Mouse (Mus musculus): ENCODE results near the gene Osbpl6. TPM values are rescaled to one million over a fixed set of nuclear protein-coding genes. Genes with fewer than 3 reads are reported as not detected.

The Osbpl6 gene
- total and polyA plus RNA-seq, 3 experiments, result 0.22 TPM; not detected in 2

DNA sequence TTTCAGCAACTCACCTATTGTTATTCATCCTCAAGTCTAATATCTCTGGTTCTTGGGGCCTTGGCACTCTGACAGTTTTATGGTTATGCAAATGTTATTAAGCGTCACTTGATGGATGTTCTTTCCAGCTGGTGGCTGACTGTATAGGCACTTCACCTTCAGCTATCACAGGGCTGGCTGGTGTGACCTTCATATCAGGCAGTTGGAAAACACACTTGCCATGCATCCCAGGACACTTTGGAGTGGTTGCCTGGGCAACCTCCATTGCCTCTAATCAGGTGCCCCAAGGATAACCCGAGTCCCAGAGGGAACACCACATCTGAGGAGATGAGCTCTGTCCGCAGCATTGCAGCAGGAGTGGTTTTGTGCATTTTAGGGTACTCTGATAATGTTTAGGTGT lies 35.8 kb downstream of the Osbpl6 start:
- H3K4me3 ChIP-seq (ENCODE audit: low read depth, low read length), result no peak overlapping the region
- no peaks in the 10 kb centered on the region for H3K27me3 ChIP-seq (ENCODE audit: insufficient read depth, low read length)
- H3K4me1 ChIP-seq (ENCODE audit: insufficient read depth, low read depth, low read length), result no peaks in the 10 kb centered on the region
- H3K9me3 ChIP-seq (replicated peaks), result no peaks in the 10 kb centered on the region
- no peak for TF ChIP-seq GATA1 (IDR thresholded peaks at IDR 0.05; ENCODE audit: borderline replicate concordance, low read length)
- TF ChIP-seq TAL1 (conservative IDR thresholded peaks at IDR 0.05; ENCODE audit: low read depth, low read length), result no peak
- TF ChIP-seq CTCF (IDR thresholded peaks at IDR 0.05; ENCODE audit: low read depth, low read length), result no peak
- TF ChIP-seq GATA2 (IDR thresholded peaks at IDR 0.05; ENCODE audit: borderline replicate concordance, low read depth, low read length), result no peak
- TF ChIP-seq POLR2AphosphoS5 (IDR thresholded peaks at IDR 0.05; ENCODE audit: insufficient replicate concordance, low read depth, low read length), result no peak
- no peak for ATAC-seq (ENCODE audit: extremely low read depth, insufficient number of reproducible peaks, low FRiP score, poor library complexity, severe bottlenecking)
- no peaks in the 10 kb centered on the region for H3K36me3 ChIP-seq (replicated peaks)
- no peak for DNase-seq (ENCODE audit: low spot score)

DNA sequence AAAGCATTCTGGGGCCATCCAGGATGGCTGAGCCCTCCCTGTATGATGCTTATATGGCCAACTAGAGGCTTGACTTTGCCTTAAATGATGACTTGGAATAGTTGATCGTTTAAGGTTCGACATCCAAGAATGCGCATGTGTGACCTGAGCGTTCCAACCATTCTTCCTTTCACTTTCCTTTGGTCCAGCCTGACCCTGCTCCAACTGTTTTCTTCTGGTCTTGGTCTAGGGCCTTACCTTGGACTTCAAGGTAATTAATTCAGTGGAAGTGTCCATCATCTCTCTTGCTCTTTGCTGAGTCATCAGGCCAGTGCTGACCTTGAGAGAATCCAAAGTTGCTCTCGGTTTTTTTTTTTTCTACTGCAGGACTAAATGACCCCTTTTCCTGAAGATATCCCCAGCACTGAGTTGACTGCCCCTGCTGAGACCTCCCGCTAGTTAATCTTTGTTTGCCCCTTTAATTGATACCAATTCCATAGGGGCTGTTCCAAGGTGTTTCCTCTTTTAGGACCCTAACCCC lies 43.6 kb downstream of the Osbpl6 start:
- ATAC-seq (ENCODE audit: extremely low read depth, insufficient number of reproducible peaks, low FRiP score, poor library complexity, severe bottlenecking) (no peak), DNase-seq (ENCODE audit: low spot score) (no peak)
- Histone ChIP-seq H3K4me1 (ENCODE audit: insufficient read depth, low read depth, low read length) (no peaks in the 10 kb centered on the region), H3K4me3 (ENCODE audit: low read depth, low read length) (no peak overlapping the region), H3K36me3 (replicated peaks) (no peaks in the 10 kb centered on the region), H3K27me3 (ENCODE audit: insufficient read depth, low read length) (no peaks in the 10 kb centered on the region), H3K9me3 (replicated peaks) (no peaks in the 10 kb centered on the region)
- TF ChIP-seq CTCF (IDR thresholded peaks at IDR 0.05; ENCODE audit: low read depth, low read length), result no peak
- TF ChIP-seq GATA1 (IDR thresholded peaks at IDR 0.05; ENCODE audit: borderline replicate concordance, low read length), result no peak
- no peak for TF ChIP-seq POLR2AphosphoS5 (IDR thresholded peaks at IDR 0.05; ENCODE audit: insufficient replicate concordance, low read depth, low read length)
- TF ChIP-seq TAL1 (conservative IDR thresholded peaks at IDR 0.05; ENCODE audit: low read depth, low read length), result no peak
- TF ChIP-seq GATA2 (IDR thresholded peaks at IDR 0.05; ENCODE audit: borderline replicate concordance, low read depth, low read length), result no peak

DNA sequence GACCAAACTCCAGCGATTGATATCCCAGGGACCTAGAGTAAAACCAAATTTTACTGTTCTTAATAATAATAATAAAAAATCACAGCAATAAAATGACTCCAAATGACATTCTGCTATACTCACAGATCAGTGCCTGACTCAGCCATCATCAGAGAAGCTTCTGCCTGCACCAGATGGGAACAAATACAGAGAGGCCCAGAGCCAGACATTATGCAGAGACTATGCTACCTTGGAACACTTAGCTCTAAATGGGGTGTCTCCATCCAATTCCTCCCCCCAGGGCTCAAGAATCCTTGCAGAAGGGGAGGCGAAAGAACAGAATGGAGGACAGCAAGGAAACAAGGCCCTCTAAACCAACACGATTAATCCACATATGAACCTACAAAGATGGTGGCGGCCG lies 60.4 kb downstream of the Osbpl6 start:
- H3K36me3 ChIP-seq (replicated peaks), result no peaks in the 10 kb centered on the region
- no peaks in the 10 kb centered on the region for H3K9me3 ChIP-seq (replicated peaks)
- DNase-seq (ENCODE audit: low spot score), result no peak
- no peaks in the 10 kb centered on the region for H3K4me1 ChIP-seq (ENCODE audit: insufficient read depth, low read depth, low read length)
- H3K4me3 ChIP-seq (ENCODE audit: low read depth, low read length), result no peak overlapping the region
- H3K27me3 ChIP-seq (ENCODE audit: insufficient read depth, low read length), result no peaks in the 10 kb centered on the region
- ATAC-seq (ENCODE audit: extremely low read depth, insufficient number of reproducible peaks, low FRiP score, poor library complexity, severe bottlenecking), result no peak
- TF ChIP-seq CTCF (IDR thresholded peaks at IDR 0.05; ENCODE audit: low read depth, low read length) (no peak), GATA2 (IDR thresholded peaks at IDR 0.05; ENCODE audit: borderline replicate concordance, low read depth, low read length) (no peak), TAL1 (conservative IDR thresholded peaks at IDR 0.05; ENCODE audit: low read depth, low read length) (no peak), POLR2AphosphoS5 (IDR thresholded peaks at IDR 0.05; ENCODE audit: insufficient replicate concordance, low read depth, low read length) (no peak), GATA1 (IDR thresholded peaks at IDR 0.05; ENCODE audit: borderline replicate concordance, low read length) (no peak)

DNA sequence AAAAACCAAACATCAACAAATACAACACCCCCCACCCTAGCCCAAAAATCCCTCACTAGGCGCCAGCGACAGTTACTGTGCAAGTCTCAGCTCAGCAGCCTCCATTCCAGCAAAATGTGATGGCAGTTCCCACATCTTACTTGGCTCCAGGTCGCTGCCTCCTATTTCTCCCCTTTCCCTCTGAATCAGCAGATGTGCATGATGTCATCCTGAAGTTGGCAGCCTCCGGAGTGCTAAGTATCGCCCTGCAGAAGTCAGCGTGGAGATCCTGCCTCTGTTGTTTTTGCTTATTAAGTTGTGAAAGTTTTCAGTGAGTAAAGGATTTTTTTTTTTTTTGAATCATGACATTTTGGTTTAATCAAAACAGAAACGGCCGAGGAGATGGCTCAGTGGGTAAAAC lies 61.9 kb downstream of the Osbpl6 start:
- TF ChIP-seq CTCF (IDR thresholded peaks at IDR 0.05; ENCODE audit: low read depth, low read length), result no peak
- TF ChIP-seq GATA2 (IDR thresholded peaks at IDR 0.05; ENCODE audit: borderline replicate concordance, low read depth, low read length), result no peak
- no peak for TF ChIP-seq TAL1 (conservative IDR thresholded peaks at IDR 0.05; ENCODE audit: low read depth, low read length)
- TF ChIP-seq POLR2AphosphoS5 (IDR thresholded peaks at IDR 0.05; ENCODE audit: insufficient replicate concordance, low read depth, low read length), result no peak
- TF ChIP-seq GATA1 (IDR thresholded peaks at IDR 0.05; ENCODE audit: borderline replicate concordance, low read length), result no peak
- DNase-seq (ENCODE audit: low spot score), result no peak
- Histone ChIP-seq H3K4me1 (ENCODE audit: insufficient read depth, low read depth, low read length) (no peaks in the 10 kb centered on the region), H3K4me3 (ENCODE audit: low read depth, low read length) (no peak overlapping the region), H3K36me3 (replicated peaks) (no peaks in the 10 kb centered on the region), H3K27me3 (ENCODE audit: insufficient read depth, low read length) (no peaks in the 10 kb centered on the region), H3K9me3 (replicated peaks) (no peaks in the 10 kb centered on the region)
- ATAC-seq (ENCODE audit: extremely low read depth, insufficient number of reproducible peaks, low FRiP score, poor library complexity, severe bottlenecking), result no peak

DNA sequence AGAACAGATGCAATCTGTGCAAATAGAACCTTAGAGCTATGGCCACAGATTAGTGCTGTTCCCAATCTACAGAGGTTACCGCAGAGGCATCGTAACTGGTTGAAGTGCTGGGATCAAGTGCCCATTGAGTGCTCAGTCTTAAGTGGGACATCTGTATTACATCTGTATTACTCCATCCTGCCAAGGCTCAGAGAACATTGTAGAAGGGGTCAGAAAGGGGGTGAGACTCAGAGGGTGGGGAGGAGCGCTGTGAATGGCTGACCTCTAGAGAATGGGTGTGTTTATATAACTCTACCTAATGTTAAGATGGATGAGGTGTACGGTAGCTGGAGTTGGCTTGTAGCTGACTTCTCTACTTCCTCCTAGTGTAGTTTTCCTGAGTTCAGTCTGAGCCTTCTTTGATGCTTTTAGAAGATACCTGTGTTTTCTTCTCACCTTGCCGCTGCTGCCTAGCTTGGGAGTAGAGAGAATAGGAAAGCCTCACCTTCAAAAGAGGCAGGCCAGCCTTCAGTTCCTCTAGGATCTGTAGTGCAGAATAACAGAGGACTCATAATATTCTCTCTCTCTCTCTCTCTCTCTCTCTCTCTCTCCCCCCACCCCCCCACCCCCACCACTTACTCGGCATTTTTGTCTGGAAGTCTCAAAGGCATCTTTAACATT lies 62.9 kb downstream of the Osbpl6 start:
- no peak for DNase-seq (ENCODE audit: low spot score)
- TF ChIP-seq TAL1 (conservative IDR thresholded peaks at IDR 0.05; ENCODE audit: low read depth, low read length), result no peak
- no peak for TF ChIP-seq POLR2AphosphoS5 (IDR thresholded peaks at IDR 0.05; ENCODE audit: insufficient replicate concordance, low read depth, low read length)
- TF ChIP-seq GATA1 (IDR thresholded peaks at IDR 0.05; ENCODE audit: borderline replicate concordance, low read length), result no peak
- TF ChIP-seq GATA2 (IDR thresholded peaks at IDR 0.05; ENCODE audit: borderline replicate concordance, low read depth, low read length), result no peak
- no peak for TF ChIP-seq CTCF (IDR thresholded peaks at IDR 0.05; ENCODE audit: low read depth, low read length)
- no peak for ATAC-seq (ENCODE audit: extremely low read depth, insufficient number of reproducible peaks, low FRiP score, poor library complexity, severe bottlenecking)

DNA sequence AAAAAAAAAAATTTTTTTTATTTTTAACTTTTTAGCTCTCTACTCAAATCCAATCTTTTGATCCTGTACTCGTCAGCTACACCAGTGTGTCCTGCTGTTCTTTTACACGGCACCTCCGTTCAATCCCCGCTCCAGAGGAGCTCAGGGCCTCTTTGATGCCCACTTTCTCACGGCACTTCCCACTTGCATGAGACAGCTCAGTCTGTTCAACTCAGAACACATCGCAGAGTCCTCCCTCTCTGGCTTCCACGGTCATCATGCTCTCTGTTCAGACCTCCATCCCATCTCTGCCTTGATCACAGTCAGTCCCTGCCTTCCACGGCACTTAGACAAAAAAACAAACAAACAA lies 63.4 kb downstream of the Osbpl6 start:
- Histone ChIP-seq H3K27me3 (ENCODE audit: insufficient read depth, low read length) (no peaks in the 10 kb centered on the region), H3K36me3 (replicated peaks) (no peaks in the 10 kb centered on the region), H3K4me3 (ENCODE audit: low read depth, low read length) (no peak overlapping the region), H3K9me3 (replicated peaks) (no peaks in the 10 kb centered on the region), H3K4me1 (ENCODE audit: insufficient read depth, low read depth, low read length) (no peaks in the 10 kb centered on the region)
- no peak for TF ChIP-seq CTCF (IDR thresholded peaks at IDR 0.05; ENCODE audit: low read depth, low read length)
- TF ChIP-seq POLR2AphosphoS5 (IDR thresholded peaks at IDR 0.05; ENCODE audit: insufficient replicate concordance, low read depth, low read length), result no peak
- no peak for TF ChIP-seq TAL1 (conservative IDR thresholded peaks at IDR 0.05; ENCODE audit: low read depth, low read length)
- TF ChIP-seq GATA1 (IDR thresholded peaks at IDR 0.05; ENCODE audit: borderline replicate concordance, low read length), result no peak
- TF ChIP-seq GATA2 (IDR thresholded peaks at IDR 0.05; ENCODE audit: borderline replicate concordance, low read depth, low read length), result no peak
- ATAC-seq (ENCODE audit: extremely low read depth, insufficient number of reproducible peaks, low FRiP score, poor library complexity, severe bottlenecking), result no peak
- no peak for DNase-seq (ENCODE audit: low spot score)

More for the DNA sequence above, 62.9 kb downstream of the Osbpl6 start:
- H3K4me3 ChIP-seq (ENCODE audit: low read depth, low read length), result no peak overlapping the region
- no peaks in the 10 kb centered on the region for H3K4me1 ChIP-seq (ENCODE audit: insufficient read depth, low read depth, low read length)
- H3K27me3 ChIP-seq (ENCODE audit: insufficient read depth, low read length), result no peaks in the 10 kb centered on the region
- no peaks in the 10 kb centered on the region for H3K36me3 ChIP-seq (replicated peaks)
- no peaks in the 10 kb centered on the region for H3K9me3 ChIP-seq (replicated peaks)
